Mouse (Mus musculus) kidney, postnatal 25 days (tissue): ENCODE measurements at regions not wholly inside any gene's neighbourhood (a gene's known extent, or its start where the extent isn't known, plus 50 kb on each side); places are given as distances from the start of the nearest gene placed in this dataset.

Experiments used
- DNase-seq, 2 experiments: peaks; one replicate each; pipeline ENCODE4 v3.0.0; 2021; ENCODE audit warnings: mixed read lengths in 2 of 2

GRCm38 (mm10) chr2:131436149-131436548, 55.1 kb upstream of the Smox start:
- DNase-seq, result no peak

GRCm38 (mm10) chr2:131430474-131430873, 60.8 kb upstream of the Smox start:
- DNase-seq, result no peak

DNA sequence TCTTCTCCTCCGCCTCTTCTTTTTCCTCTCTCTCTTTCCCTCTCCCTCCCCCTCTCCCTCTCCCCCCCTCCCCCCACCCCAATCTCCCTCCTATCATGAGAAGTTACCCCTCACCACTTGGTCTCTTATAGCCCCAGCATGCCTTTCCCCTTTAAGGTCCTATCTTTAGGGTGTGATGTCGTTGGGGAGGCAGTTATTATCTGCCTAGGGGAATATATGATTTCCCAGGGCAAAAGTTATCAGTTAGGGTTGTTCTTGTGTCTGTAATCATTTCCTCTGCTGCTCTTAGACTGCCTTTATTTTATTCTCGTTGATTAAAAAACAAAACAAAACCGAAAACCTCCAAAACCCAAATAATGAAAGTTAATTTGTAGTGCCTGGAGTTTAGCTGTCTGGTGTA, 63.2 kb upstream of the Smox start:
- no peak for DNase-seq

DNA sequence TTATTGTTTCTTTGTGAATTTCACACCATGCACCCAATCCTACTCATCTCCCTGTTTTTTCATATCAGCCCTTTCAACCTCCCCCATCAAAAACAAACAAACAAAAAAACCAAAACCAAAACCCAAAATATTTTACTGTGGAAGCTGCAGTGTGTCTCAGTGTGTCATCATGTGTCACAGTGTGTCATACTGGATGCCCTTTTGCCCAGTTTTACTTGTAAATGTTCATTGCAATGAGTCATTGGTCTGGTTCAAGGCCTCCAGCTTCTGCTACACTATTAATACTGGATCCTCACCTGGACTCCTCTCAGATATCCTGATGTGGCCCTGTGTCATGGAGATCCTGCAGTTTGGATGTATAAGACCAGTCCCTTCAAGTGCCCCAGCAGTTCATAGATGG, 64.4 kb upstream of the Smox start:
- DNase-seq, result no peak

DNA sequence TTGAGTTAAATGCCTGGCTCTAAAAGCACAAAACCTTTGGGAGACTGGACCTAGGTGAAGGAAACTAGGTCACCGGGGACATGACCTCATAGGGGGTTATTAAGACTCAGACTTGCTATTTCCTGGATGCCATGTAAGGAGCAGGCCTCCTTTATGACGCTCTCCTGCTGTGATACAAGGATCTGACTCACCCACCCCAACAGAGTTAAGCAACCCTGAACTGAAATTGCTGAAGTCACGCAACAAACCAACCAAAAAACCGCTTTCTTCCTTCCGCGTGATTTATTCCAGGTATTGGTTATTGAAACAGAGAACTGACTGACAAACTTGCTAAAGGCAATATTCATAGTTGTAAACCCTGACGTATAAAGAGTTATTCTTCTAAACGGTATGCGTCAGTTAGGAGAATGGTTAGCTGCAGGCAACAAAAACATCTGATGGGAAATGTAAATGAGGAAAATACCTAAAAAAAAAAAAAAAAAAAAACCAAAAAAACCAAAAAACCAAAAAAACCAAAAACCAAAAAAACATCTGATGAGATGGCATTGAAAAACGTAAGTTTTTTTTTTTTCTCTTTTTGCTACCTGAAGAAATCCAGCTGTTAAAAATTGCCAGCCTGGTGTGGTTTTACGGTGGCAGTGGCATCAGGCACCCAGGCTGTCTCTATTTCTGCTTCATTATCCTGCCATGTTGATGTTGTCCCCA, 67.5 kb upstream of the Smox start:
- DNase-seq, result no peak

GRCm38 (mm10) chr2:131422907-131423445, 68.3 kb upstream of the Smox start:
- peak; percentile 74 to 79 for DNase-seq

DNA sequence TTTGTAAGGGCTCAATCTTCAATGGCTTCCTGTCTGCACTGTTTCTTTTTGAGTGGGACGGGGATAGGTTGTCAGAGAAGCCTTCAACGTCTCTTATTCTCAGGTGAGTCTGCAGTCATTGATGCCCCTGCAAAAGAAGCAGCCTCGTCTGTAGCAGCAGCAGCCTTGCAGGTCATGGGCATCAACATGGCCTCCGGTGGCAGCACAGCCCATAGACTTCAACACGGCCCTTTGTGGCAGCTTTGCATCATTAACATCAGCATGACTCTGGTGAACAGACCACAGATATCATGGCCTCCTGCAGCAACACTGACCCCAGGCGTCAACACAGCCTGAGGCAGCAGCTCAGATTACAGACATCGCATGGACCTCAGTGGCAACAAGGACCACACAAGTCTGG, 65.4 kb upstream of the Rnf24 start:
- no peak for DNase-seq

DNA sequence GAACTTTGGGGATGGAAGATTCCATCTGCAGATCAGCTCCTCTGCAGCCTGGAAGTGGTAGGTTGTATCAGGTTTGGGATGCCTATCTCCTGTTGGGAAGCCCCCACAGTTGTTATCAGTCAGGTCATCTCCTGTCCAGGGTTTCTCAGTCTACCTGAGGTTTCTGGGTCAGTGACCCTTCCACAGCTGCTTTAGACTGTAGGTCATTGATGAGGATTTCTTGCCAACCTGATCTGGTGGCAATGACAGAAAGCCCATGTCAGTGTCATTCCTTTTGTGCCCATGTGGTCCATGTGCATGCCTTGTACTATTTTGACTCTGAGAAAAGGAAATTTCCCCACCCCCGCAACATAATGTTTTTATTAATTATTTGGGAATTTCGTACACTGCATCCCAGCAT, 64.8 kb upstream of the Rnf24 start:
- DNase-seq, result no peak

DNA sequence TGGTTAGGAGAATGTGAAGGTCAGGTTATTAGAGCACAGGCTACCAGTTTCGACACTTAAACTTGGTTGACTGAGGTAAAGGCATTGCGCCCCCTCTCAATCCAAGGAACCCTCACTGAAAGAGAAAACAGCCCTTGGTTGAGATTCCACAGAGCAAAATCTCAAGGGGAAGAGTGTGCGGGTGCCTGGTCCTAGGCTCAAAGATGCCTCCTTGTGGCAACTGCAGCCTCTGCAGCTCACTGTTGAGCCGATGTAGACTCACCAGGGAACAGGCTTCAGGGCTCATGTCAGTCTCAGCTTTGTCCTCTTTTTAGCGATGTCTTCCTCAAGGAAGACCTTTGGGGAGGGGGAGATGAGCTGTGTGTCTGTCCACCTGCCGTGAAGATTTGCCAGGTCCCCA, 63.8 kb upstream of the Rnf24 start:
- DNase-seq, result peak; percentile 69 to 73

DNA sequence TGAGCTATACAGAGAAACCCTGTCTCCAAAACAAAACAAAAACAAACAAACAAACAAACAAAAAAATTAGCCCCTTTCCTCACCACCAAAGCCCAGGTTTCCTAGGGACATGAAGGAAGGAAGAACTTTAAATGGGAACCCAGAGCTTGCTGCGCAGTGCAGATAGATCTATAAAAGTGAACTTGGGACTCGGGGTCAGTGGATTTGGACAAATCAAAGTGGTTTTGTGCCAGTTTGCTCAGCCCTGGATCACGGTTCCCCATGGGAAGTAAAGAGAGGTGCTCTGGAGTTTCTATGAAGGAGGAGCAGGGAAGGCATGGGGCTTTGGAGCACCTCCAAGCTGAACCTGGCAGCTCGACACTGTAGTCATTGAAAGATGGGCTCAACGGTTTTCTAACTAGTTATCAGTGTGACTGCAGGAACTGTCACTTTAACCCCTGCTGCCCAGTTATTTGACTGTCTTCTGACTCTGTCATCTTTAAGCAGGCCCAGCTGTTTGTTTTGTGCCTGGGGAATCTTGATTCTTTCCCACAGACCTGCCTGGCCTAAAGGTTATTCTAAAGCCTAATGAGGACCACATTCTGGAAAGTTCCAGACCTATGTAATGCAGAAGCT, 58.3 kb upstream of the Rnf24 start:
- DNase-seq, result no peak

- DNase-seq, result peak in 1 of 2 experiments; percentile 14
Observed at GRCm38 (mm10) chr2:131407337-131407736, 54.6 kb upstream of the Rnf24 start.

- DNase-seq, result no peak
Observed at GRCm38 (mm10) chr2:131404218-131404555, 51.5 kb upstream of the Rnf24 start.

DNA sequence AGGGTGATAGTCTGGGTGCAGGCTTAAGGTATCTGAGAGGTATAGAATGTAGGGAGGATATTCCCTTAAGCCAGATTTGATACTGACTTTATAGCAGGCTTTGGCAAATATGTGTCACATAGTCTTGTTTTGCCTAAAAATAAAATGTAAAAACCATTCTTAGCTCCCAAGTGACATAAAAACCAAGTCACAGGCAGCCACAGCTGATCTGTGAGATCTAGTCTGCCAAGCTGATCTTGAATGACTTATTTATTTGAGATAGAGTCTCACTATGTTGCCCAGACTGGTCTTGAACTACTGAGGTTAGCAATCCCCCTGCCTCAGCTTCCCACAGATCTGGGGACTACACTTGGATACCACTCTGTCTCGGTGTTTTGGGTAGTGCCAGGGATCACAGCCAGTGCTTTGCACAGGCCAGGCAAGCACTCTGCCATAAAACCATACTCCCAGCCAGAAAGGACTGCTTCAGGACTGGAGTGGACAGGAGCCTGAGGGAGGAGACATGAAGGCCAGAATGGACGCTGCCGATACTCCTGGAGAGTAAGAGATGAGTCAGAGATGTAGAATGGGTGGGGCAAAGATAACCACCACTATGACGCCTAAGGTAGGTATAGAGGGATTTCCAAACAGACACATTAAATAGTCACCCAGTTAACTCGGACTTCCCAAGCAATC, 51.0 kb upstream of the Rnf24 start:
- no peak for DNase-seq
